Mouse (Mus musculus) hindbrain, postnatal 0 days (tissue): ENCODE results near the gene Slc9a9. TPM values are rescaled to one million over a fixed set of nuclear protein-coding genes. Genes with fewer than 3 reads are reported as not detected.

ENCODE experiments used
- ATAC-seq: fragments of 200-750 bp; cut with Nextera tagmentation; 2 replicates; pipeline ENCODE4 v1.8.0; 2017; ENCODE audit warnings: mild to moderate bottlenecking, moderate TSS enrichment, moderate library complexity
- DNase-seq: peaks from one replicate; pipeline ENCODE4 v3.0.0-alpha.2; 2015; ENCODE audit warnings: low spot score
- H3K27ac ChIP-seq: fragments of 300-500 bp; sonication (generic); 2 replicates; pipeline ENCODE4 v1.5.1; 2014; ENCODE audit warnings: mild to moderate bottlenecking
- H3K27me3 ChIP-seq: fragments of 300-500 bp; sonication (generic); 2 replicates; pipeline ENCODE4 v1.6.1; 2014; ENCODE audit warnings: low read length, mixed read lengths; ENCODE audit not compliant: insufficient read depth
- H3K36me3 ChIP-seq: fragments of 300-500 bp; sonication (generic); 2 replicates; pipeline ENCODE4 v1.6.1; 2014; ENCODE audit warnings: low read length, mixed read lengths; ENCODE audit not compliant: insufficient read depth
- H3K4me1 ChIP-seq: fragments of 300-500 bp; sonication (generic); 2 replicates; pipeline ENCODE4 v1.6.1; 2014; ENCODE audit warnings: antibody characterized with exemption, low read length, mixed read lengths; ENCODE audit not compliant: insufficient read depth
- H3K4me2 ChIP-seq: fragments of 300-500 bp; sonication (generic); 2 replicates; pipeline ENCODE4 v1.6.1; 2014; ENCODE audit warnings: low read depth, mild to moderate bottlenecking, low read length, moderate library complexity, mixed read lengths
- H3K4me3 ChIP-seq: fragments of 300-500 bp; sonication (generic); 2 replicates; pipeline ENCODE4 v1.5.1; 2014; ENCODE audit warnings: low read length
- H3K9ac ChIP-seq: fragments of 300-500 bp; sonication (generic); replicated peaks from 2 replicates; pipeline ENCODE4 v1.6.1; 2014; ENCODE audit warnings: mild to moderate bottlenecking, low read length, moderate library complexity, mixed read lengths
- H3K9me3 ChIP-seq: fragments of 300-500 bp; sonication (generic); 2 replicates; pipeline ENCODE4 v1.6.1; 2016; ENCODE audit warnings: low read length, mixed read lengths
- CTCF ChIP-seq: IDR thresholded peaks from 2 replicates; pipeline ENCODE4 v1.5.1; 2016; ENCODE audit warnings: antibody characterized with exemption, control low read depth, low read depth
- WGBS: fragments of 180-500 bp; shearing (Covaris S2); extraction: QIAGEN DNeasy Blood & Tissue Kit; methylation state at CpG from one replicate; pipeline ENCODE4 v1.1.7; 2014; 5-methylcytosine and 5-hydroxymethylcytosine counted together
- polyA plus RNA-seq: library from polyadenylated mRNA; unstranded; fragments of >200 nt; fragmentation: Nextera tagmentation; extraction: Ambion mirVana; gene quantifications from 2 replicates; pipeline ENCODE4 v1.2.1, GENCODE M21; 2015
- total RNA-seq: library from RNA; depleted of rRNA; stranded (reverse); fragments of >200 nt; gene quantifications from 2 replicates; pipeline ENCODE4 v1.2.3, GENCODE M21; 2014

Gene Slc9a9
- total and polyA plus RNA-seq, 2 experiments from 2014 or later, result 5.8 to 6.6 TPM

GRCm38 (mm10) chr9:95150998-95151397 lies 481.3 kb downstream of the Slc9a9 start:
- Histone ChIP-seq H3K27me3 (no peaks in the 10 kb centered on the region), H3K27ac (no peak overlapping the region), H3K36me3 (no peaks in the 10 kb centered on the region), H3K4me3 (no peak overlapping the region), H3K9me3 (no peaks in the 10 kb centered on the region), H3K4me1 (no peaks in the 10 kb centered on the region), H3K4me2 (no peak overlapping the region), H3K9ac (no peak overlapping the region)
- 61% methylated on average over 4 of the region's 4 CpGs for WGBS
- TF ChIP-seq CTCF, result peak; percentile 10; the same call in 1 of the 2 replicates
- ATAC-seq (peak; percentile 66; the same call in 1 of the 2 replicates), DNase-seq (no peak)

GRCm38 (mm10) chr9:95151746-95152145 lies 482.0 kb downstream of the Slc9a9 start:
- Histone ChIP-seq H3K4me3 (no peak overlapping the region), H3K36me3 (no peaks in the 10 kb centered on the region), H3K9me3 (no peaks in the 10 kb centered on the region), H3K27ac (no peak overlapping the region), H3K9ac (no peak overlapping the region), H3K4me1 (no peaks in the 10 kb centered on the region), H3K27me3 (no peaks in the 10 kb centered on the region), H3K4me2 (no peak overlapping the region)
- TF ChIP-seq CTCF, result no peak
- DNase-seq (no peak), ATAC-seq (peak; percentile 38; the same call in 1 of the 2 replicates)
- WGBS, result 64% methylated on average over 4 of the region's 4 CpGs

- no peak overlapping the region for H3K9ac ChIP-seq
- WGBS, result 86% methylated on average over 6 of the region's 6 CpGs
- no peaks in the 10 kb centered on the region for H3K27me3 ChIP-seq
- peaks cover 2% of the 10 kb centered on the region for H3K4me1 ChIP-seq
- ATAC-seq, result no peak
- H3K4me2 ChIP-seq, result no peak overlapping the region
- DNase-seq, result no peak
- no peak overlapping the region for H3K27ac ChIP-seq
- no peak for TF ChIP-seq CTCF
- no peak overlapping the region for H3K4me3 ChIP-seq
- H3K36me3 ChIP-seq, result no peaks in the 10 kb centered on the region
- H3K9me3 ChIP-seq, result no peaks in the 10 kb centered on the region
Measured at GRCm38 (mm10) chr9:95153966-95154365, 484.3 kb downstream of the Slc9a9 start.

- H3K36me3 ChIP-seq, result no peaks in the 10 kb centered on the region
- no peak overlapping the region for H3K4me3 ChIP-seq
- DNase-seq (peak; percentile 45), ATAC-seq (peak; percentile 44; the same call in 1 of the 2 replicates)
- H3K9me3 ChIP-seq, result no peaks in the 10 kb centered on the region
- H3K4me1 ChIP-seq, result peaks cover 4% of the 10 kb centered on the region
- no peak for TF ChIP-seq CTCF
- H3K27ac ChIP-seq, result no peak overlapping the region
- H3K9ac ChIP-seq, result no peak overlapping the region
- no peak overlapping the region for H3K4me2 ChIP-seq
- 55% methylated on average over 4 of the region's 4 CpGs for WGBS
- H3K27me3 ChIP-seq, result no peaks in the 10 kb centered on the region
Measured at GRCm38 (mm10) chr9:95157948-95158347, 488.2 kb downstream of the Slc9a9 start.

GRCm38 (mm10) chr9:95158916-95159315 lies 489.2 kb downstream of the Slc9a9 start:
- Histone ChIP-seq H3K36me3 (no peaks in the 10 kb centered on the region), H3K4me1 (peaks cover 4% of the 10 kb centered on the region), H3K4me2 (no peak overlapping the region), H3K27me3 (no peaks in the 10 kb centered on the region), H3K9me3 (no peaks in the 10 kb centered on the region), H3K4me3 (no peak overlapping the region), H3K9ac (no peak overlapping the region), H3K27ac (no peak overlapping the region)
- DNase-seq, result no peak
- no peak for ATAC-seq
- 54% methylated on average over 8 of the region's 8 CpGs for WGBS
- no peak for TF ChIP-seq CTCF

- Histone ChIP-seq H3K9ac (no peak overlapping the region), H3K36me3 (no peaks in the 10 kb centered on the region), H3K9me3 (no peaks in the 10 kb centered on the region), H3K4me3 (no peak overlapping the region), H3K4me2 (no peak overlapping the region), H3K27ac (no peak overlapping the region), H3K4me1 (peaks cover 4% of the 10 kb centered on the region), H3K27me3 (no peaks in the 10 kb centered on the region)
- DNase-seq, result peak; percentile 62
- whole genome bisulfite sequencing, result 55% methylated on average over 7 of the region's 7 CpGs
- no peak for TF ChIP-seq CTCF
- peak; percentile 80 for ATAC-seq
Measured at GRCm38 (mm10) chr9:95160575-95161300, 491.0 kb downstream of the Slc9a9 start.

GRCm38 (mm10) chr9:95161699-95162098 lies 492.0 kb downstream of the Slc9a9 start:
- WGBS, result 79% methylated on average over 2 of the region's 2 CpGs
- H3K27me3 ChIP-seq, result no peaks in the 10 kb centered on the region
- H3K9ac ChIP-seq, result no peak overlapping the region
- no peaks in the 10 kb centered on the region for H3K9me3 ChIP-seq
- no peak for TF ChIP-seq CTCF
- ATAC-seq (no peak), DNase-seq (no peak)
- no peak overlapping the region for H3K4me3 ChIP-seq
- no peaks in the 10 kb centered on the region for H3K36me3 ChIP-seq
- no peak overlapping the region for H3K27ac ChIP-seq
- peaks cover 4% of the 10 kb centered on the region for H3K4me1 ChIP-seq
- no peak overlapping the region for H3K4me2 ChIP-seq
